Mouse (Mus musculus) small intestine, adult 2 months (tissue): Measurements from ENCODE around the gene Gpr161.

Experiments used
- CTCF ChIP-seq: fragments of 200-500 bp; IDR thresholded peaks from 2 replicates; pipeline ENCODE4 v1.5.1; 2012; ENCODE audit warnings: low read depth, mild to moderate bottlenecking, control low read depth, inconsistent platforms, low read length, moderate library complexity, mixed read lengths; ENCODE audit not compliant: insufficient replicate concordance, insufficient read length; ENCODE audit errors: extremely low read depth
- POLR2A ChIP-seq: fragments of 200-500 bp; IDR thresholded peaks from 2 replicates; pipeline ENCODE4 v1.6.1; 2012; ENCODE audit warnings: low read depth, mild to moderate bottlenecking, control low read depth, inconsistent platforms, low read length, moderate library complexity

DNA sequence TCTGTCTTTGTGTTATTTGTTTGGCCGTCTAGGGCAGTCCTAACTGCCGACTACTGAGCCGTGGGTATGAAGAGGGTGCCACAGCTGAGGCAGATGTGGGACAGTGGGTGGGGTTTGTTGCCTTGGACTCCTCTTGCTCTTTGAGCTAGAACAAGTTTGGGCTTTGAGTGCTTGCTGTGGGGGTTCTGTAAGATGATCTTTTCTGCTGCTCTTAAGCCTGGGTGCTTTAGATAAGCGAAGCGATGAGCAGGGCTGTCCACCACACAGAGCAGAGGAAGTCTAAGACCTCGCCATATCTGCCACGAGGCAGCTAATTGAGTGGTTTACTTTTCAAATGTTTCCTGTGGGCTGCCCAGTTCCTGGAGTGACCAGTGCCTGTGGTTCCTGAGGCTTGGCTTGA lies 27.3 kb downstream of the Gpr161 start:
- TF ChIP-seq POLR2A (no peak), CTCF (no peak)
